Mouse (Mus musculus) adipocyte (in vitro differentiated cells): ENCODE data around the gene Plppr3.

Experiments
- DNase-seq: peaks from one replicate; pipeline ENCODE4 v3.0.0-alpha.2; 2016; ENCODE audit warnings: low spot score

Gene Plppr3

DNA sequence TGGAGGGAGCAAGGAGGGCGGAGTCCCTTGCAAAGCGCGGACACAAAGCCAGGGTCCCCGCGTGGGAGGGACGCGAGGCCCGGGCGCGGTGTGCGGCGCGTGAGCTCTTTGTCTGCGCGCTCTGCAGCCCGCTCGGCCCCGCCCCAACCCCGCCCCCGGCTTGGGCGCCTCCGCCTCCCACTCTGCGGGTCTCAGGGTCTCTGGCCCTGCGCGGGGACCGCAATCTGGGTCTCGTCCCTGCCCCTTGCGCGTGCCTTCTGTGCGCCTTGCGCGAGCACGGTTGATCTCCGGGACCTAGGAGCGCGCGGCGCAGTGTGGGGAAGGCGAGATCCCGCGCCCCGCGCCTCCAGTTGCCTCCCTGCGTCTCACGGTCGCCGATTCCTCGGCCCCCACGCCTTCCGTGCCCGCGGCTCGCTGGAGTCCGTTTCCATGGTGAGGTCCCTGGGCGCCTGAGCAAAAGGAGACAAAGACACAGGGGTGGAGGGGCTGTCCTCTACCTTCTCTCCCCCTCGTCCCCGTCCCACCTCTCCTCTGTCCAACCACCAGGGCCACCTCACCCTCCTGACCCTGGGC, at the start of gene Plppr3, which contains the start of gene Prtn3:
TSS of gene Plppr3 (minus strand) at position 345 of the 573 bp plus-strand sequence.
TSS of gene Prtn3 (plus strand) at position 187 of the 573 bp plus-strand sequence.
- DNase-seq, result no peak

DNA sequence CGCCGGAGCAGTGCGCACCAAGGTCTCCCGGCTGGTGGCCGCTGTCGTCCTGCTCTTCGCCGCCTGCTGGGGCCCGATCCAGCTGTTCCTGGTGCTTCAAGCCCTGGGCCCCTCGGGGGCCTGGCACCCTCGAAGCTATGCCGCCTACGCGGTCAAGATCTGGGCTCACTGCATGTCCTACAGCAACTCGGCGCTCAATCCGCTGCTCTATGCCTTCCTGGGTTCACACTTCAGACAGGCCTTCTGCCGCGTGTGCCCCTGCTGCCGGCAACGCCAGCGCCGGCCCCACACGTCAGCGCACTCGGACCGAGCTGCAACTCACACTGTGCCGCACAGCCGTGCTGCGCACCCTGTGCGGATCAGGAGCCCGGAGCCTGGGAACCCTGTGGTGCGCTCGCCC, 47.1 kb upstream of the Plppr3 start:
- DNase-seq, result no peak

DNA sequence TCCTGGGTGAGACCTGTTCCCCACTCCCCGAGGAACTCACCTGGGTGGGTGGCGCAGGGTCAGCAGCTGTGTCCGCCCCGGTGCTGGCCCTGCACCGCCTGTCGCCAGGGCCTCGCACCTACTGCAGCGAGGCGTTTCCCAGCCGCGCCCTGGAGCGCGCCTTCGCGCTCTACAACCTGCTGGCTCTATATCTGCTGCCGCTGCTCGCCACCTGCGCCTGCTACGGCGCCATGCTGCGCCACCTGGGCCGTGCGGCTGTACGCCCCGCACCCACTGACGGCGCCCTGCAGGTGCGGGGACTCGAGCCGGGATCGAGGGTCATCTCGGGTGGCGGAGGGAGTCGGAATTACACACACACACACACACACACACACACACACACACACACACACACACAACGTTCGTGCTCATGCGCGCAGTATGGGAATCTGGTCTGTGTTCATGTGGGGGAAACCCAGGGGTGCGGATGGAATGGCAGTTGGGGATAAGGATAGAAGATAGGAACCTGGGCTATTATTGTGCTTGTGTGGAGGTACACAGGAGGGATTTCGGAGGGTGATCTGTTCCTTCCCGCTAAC, 46.6 kb upstream of the Plppr3 start, which contains the start of gene R3hdm4:
TSS of gene R3hdm4 (minus strand) at position 251 of the 578 bp plus-strand sequence.
- DNase-seq, result no peak

DNA sequence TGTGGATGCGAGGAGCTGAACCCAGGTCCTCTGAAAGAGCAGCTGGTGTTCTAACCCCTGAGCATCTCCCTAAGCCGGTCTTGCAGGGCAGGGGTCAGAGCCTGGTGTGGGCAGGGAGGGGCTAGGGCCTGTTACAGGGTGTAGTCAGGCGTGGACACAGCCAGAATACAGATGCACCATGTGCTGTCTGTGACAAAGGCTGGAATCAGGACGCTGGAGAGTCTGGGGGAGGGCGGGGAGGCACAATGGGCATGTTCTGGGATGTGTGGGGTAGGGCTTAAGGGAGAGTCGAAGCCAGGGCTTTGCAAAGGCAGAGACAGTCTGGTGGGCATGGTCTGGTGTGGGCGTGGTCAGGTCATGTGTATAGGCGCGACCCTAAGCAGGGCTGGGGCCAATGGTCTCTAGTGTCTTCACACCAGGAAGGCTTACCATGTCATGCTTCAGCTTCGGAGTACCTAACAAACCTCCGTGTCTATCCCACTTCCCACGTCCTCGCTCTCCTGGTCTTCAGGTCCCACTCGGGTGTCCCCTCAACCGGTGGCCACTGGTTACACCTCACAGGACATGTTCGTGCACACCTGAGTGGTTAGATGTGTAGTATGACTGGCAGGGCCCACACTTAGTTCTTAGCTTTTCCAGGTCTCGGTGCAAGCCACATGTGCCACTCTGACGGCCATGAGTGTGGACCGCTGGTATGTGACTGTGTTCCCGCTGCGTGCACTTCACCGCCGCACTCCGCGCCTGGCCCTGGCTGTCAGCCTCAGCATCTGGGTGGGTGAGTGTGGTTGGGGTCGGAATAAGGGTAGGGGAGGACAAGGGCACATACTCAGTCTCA, 45.8 kb upstream of the Plppr3 start:
- DNase-seq, result peak; percentile 3

DNA sequence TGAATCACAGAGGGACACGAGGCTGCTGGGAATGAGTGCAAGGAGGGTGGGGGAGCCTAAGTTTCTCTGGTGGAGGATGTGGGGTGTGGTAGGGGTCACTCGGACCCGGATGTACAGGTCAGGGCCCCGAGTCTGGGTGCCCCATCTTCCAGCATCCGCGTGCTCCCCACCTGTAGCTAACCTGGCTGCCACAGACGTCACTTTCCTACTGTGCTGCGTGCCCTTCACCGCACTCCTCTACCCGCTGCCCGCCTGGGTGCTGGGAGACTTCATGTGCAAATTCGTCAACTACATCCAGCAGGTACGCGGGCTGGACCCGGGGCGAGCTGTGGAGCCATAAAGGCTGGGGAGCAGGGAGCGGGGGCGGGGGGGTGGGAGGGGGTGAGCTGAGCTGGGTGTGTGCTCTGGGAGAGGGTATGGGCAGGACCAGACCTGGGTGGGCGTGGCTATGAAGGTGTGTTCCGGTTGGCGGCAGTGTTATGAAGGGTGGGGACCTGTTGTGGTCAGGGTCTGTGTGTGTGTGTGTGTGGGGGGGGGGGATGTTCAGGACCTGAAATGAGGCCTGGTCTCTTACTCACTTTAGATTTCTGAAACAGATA, 44.9 kb upstream of the Plppr3 start:
- DNase-seq, result no peak

DNA sequence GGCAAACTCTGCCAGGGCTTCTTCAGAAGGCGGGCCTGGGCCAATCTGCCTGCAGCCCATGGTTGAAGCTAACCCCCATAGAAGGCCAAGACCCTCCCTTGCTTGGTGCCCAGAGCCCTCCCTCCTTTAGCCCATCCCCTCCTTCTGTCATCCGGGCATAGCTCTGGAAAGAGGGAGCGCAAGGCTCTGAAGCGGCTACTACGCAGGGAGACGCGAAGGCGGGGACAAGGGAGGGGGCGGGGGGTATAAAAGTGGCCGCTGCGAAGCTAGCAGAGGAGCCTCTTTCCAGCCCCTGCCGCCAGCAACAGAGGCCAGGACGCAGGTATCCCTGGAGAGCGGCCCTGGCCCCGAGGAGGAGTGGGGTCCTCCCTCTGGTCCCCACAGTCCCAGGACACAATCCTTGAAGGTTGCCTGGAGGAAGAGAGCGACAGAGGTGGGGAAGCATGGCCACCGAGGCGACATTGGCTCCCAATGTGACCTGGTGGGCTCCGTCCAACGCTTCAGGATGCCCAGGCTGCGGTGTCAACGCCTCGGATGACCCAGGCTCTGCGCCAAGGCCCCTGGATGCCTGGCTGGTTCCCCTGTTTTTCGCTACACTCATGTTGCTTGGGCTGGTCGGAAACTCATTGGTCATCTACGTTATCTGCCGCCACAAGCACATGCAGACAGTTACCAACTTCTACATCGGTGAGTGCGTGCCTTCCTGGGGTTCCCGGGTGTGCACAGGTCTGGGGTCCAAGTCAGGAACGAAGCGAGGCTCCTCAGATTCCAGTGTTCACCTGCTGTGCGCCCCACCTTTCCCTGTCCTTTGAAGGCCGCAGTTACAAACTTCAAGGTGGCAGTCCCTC, 44.0 kb upstream of the Plppr3 start:
- no peak for DNase-seq

DNA sequence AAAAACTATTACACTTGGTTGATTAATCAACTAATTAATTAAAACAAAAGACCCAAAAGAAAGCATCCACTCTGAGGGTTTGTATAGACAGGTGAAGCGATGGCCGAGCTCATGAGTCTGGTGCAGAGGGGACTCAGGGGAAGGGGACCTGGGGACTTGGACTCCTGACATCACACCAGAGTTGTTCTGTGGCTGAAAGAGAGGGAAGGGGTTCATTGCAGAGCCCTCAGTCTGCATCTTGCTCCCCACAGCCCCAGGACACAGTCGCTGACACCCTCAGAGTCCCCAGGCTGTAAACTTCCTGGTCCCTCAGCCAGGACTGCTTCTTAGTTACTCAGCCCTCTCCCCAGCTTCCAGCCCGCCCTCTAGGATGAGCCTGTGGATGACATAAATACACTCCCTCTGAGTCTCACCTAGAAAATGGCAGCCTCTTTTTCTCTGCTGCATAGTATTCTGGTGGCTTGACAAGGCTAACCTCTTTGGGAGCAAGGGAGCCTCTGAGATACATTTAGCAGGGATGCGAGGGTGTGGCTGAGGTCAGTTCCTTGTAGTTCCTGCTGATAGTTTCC, 43.2 kb upstream of the Plppr3 start:
- DNase-seq, result peak; percentile 3

DNA sequence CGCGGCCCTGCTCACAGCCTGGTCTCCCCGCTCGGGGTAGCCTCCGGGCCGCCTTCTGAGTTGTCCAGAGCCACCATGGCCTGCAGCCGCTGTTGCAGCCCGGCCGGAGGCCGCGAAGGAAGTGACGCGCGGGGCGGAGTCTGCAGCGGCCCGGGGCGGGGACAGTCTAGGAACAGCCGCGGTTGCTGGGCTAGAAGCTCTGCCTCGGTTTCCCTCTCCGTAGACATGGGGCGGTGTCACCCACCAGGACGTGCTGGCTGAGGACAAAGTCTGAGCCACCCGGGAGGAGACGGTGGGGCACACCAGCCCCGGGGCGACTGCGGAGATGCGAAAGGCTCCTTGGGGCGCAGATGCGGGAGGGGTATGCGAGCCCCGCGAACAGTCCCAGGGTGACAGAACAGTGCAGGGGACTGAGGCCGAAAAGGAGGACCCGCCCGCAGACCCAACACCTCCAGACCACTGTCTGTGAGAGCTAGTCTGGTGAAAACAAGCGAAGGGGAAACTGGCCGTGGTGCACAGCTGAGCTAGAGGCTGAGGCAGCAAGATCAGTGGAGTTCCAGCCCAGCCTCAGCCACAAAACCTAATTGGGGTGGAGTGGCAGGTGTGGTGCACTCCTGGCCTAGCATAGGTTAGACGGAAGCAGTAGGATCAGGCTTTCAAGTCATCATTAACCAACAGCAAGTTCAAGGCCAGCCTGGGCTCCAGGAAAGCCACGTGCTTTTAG, 42.5 kb upstream of the Plppr3 start, which contains the start of gene Kiss1r:
TSS of gene Kiss1r (plus strand) at position 164 of the 724 bp plus-strand sequence.
- DNase-seq, result peak; percentile 74

DNA sequence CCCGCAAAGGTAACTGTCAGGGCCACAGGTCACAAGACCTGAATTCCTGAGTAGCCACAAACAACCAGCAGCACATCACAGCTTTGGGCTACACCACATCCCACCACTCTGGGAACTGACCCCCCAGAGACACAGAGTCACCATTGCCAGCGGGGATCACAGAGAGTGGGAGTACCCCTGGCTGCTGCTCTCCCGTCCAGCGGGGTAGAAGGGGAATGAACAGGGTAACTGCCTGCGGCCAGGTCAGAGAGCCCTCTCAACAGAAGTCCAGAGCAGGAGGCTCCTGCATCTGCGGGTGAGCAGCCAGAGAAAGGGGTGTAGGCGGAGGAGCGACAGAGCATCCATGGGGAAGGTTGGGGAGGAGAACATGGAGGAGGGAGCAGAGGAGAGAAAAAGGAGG, 41.6 kb upstream of the Plppr3 start:
- no peak for DNase-seq

DNA sequence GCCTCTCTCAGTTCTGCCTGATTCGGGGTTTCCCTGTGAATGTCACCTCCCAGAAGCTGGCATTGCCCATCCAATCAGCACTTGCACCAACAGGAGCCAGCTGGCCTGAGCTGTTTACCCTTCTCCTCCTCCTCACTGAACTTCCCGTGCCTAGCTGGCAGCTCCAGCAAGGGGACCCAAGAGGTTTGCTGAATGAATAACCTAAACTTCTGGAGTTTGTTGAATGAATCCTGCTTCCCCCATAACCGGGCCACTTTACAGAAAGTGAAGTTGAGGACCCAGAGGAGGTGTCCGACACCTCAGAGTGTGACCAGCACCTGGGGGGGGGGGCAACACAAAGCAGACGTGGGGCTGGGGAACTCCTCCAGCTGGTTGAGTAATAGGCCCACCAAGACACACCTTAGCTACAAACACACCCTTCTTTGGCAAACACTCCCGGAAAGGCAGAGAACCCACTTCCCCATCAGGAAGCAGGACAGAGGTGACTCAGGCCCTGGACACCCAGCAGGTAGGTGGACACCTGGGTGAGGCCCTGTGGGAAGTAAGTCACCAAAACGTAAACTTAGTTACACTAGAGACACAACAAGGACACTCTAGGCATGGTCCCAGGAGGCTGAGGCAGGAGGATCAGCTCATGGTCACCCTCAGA, 40.6 kb upstream of the Plppr3 start:
- DNase-seq, result peak; percentile 80

DNA sequence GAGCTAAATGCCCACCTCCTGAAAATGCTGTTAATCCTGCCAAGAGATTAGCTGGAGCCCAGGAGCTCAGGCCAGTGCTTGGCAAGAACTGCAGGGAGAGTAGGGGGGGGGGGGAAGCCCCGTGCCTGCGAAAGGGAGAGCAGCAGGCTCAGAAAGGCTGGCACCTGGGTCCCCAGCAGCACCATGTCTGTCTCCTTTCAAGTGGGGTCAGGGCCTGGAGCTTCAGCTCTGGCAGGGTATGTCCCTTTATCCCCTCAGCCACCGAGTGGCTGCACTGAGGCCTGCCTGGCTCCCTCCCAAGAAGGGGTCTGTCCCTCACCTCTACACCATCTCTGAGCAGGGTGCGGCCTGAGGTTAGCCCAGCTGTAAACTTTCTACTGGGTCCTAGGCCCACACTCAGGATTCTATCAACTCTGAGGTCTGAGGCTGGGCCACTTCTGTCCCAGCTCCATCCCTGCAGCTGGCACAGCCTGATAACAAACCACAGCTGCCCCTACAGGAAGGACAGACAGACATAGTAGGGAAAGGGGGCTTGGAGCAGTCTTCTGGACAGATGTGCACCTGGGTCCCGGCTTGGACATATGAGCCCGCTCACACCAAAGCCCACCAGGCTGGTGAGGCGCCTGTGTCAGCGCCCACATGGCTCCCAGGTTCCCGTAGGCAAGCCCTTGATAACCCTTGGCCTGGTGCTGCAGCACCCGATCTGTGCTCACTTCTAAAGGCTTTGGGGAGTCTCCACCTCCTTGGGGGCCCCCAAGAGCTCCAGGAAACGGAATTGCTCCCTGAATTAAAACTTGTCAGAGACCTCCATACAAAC, 39.9 kb upstream of the Plppr3 start:
- DNase-seq, result no peak

DNA sequence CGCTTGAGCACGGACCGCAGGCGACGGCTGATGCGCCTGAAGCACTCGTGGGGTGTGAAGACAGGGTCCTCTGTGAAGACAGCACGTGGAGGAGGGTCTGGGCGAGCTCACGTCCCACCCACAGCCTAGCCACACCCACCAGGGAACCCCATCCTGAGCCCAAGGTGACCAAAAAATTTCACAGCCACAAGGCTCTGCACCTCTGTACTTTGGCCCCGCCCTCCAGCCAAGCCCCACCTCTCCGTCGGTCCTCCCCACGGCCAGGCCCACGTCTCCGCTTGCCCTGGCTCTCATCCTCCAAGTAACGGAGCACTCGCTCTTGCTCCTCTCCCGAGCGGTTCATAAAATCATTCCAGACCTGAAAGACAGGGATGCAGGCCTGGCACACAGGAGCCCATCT, 38.0 kb upstream of the Plppr3 start:
- DNase-seq, result no peak

DNA sequence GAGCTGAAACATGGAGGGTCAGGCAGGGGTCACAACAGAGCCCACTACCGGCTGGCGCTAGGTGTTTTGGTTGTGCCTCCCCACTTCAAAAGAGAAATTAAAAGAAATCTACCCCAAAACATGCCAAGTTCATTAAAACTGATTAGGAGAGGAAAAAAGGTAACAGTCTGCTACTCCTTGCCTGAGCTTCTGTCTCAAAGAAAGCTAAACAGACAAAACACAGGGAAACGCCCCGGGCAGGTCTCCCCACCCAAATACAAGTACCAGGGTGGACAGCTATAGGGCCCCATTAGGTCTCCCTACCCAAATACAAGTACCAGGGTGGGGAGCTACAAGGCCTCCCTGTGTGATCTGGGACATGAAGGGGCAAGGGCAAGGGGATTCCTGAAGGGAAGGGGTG, 36.1 kb upstream of the Plppr3 start, which contains the start of gene Gm26602:
TSS of gene Gm26602 (plus strand) at position 301 of the 400 bp plus-strand sequence.
- DNase-seq, result no peak

DNA sequence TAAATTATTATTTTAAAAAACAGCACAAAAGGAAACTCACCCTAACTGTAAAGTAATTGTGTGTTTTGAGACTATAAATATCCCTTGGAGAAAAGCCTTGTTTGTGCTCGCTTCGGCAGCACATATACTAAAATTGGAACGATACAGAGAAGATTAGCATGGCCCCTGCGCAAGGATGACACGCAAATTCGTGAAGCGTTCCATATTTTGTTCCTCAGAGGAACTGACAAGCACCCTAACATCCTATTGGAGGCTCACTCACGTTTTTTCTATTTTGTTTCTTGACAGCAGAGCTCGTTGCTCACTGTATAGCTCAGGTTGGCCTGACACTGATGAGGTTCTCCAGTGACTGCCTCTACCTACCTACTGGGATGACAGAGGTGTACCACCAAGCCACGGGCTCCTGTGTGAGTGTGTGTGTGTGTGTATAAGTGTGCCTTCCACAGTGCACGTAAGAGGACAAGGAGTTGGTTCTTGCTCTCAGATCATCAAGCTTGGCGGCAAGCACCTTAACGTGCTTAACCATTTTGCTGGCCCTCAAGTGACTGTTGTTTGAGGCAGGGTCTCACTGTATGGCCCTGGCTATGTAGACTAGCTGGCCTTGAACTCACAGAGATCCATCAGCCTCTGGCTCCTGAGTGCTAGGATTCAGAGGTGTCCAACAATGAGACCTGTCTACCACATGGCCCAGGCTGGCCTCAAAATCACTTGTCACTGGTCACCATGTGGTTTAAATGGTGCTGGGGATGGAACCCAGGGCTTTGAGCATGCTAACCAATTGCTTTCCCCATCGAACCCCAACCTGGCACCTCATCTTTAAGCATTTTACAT, 34.9 kb upstream of the Plppr3 start:
- DNase-seq, result no peak

DNA sequence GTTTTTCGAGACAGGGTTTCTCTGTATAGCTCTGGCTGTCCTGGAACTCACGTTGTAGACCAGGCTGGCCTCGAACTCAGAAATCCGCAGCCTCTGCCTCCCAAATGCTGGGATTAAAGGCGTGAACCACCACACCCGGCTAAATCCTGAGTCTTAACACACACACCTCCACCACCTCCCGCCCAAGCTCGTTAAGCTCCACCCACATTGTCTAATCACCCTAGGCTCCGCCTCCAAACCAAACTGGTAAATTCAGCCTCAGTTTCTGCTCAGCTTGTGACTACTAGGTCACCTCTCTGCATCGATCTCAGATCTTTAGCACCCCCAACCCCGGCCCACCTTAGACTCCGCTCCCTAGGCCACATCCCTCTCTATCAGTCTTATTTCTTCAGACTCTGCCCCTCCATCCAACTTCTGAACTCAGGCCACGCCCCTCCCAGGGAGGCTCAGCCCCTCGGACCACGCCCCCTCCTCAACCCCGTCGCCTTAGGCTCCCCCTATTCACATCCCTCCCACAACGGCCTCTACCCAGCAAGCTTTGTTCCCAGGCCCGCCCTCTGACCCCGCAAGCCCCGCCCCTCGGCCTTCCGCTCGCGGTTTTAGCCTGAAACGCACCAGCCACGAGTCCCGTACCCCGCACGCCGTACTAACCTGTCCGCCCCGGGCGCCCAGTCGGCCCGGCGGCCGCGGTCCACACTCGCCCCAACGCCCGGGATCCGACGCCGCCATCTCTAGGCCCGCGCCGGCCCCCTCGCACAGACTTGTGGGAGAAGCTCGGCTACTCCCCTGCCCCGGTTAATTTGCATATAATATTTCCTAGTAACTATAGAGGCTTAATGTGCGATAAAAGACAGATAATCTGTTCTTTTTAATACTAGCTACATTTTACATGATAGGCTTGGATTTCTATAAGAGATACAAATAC, 34.0 kb upstream of the Plppr3 start, which contains the start of gene Med16:
TSS of gene Med16 (minus strand) at position 757 of the 925 bp plus-strand sequence.
- DNase-seq, result peak; percentile 96

DNA sequence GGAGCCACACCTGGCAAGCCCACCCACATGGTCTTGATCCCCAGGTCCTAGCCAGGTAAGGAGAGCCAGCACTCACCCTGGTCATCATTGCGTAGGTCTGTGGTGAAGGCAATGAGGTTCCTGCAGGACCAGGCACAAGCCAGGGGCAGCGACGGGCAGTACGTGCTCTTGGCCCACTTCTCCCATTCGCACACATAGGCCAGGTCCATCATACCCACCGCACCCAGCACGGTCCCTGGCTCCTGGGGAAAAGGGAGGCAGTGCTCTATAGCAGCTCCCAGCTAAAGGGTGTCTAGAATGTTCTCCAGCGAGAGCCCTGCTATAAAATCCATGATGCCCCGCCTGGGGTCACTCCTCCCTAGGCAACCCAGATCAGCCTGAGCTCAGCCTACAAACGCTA, 33.0 kb upstream of the Plppr3 start:
- DNase-seq, result no peak

DNA sequence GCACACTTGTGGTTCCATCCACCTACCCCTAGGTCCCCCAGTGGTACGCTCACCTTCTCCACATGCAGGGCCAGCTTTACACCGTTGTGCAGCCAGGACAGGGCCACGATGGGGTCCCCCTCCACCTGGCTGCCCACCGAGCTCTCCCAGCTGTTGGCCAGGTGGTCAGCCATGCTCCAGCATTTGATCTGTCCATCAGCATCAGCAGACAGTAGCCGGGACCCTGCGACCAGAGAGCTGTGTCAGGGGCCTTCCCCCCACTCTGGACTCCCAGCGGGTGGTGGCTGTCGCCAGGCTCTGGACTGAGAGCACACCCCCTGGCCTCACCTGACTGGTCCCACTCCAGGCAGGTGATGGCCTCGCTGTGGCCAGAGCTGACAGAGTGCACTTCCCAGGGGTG, 32.3 kb upstream of the Plppr3 start:
- no peak for DNase-seq
